Mouse (Mus musculus): ENCODE results near the gene Postn.

The Postn gene

GRCm38 (mm10) chr3:54360897-54361296, at the start of gene Postn:
Postn (plus strand) TSS chr3:54361109.
- DNase-seq (ENCODE audit: low spot score) = peak; percentile 8

- DNase-seq (ENCODE audit: low spot score) = no peak
Observed at GRCm38 (mm10) chr3:54314055-54314454, 46.9 kb upstream of the Postn start.

GRCm38 (mm10) chr3:54352891-54353652, 7.8 kb upstream of the Postn start:
- peak; percentile 68 for DNase-seq (ENCODE audit: low spot score)

- DNase-seq (ENCODE audit: low spot score) = no peak
Observed at GRCm38 (mm10) chr3:54357561-54357960, 3.3 kb upstream of the Postn start.

- DNase-seq (ENCODE audit: low spot score) = peak; percentile 9
Observed at GRCm38 (mm10) chr3:54358463-54359189, 2.3 kb upstream of the Postn start.

- DNase-seq (ENCODE audit: low spot score) = no peak
Observed at GRCm38 (mm10) chr3:54361656-54362055, 747 bp downstream of the Postn start.

GRCm38 (mm10) chr3:54371015-54371414, 10.1 kb downstream of the Postn start:
- no peak for DNase-seq (ENCODE audit: low spot score)

- DNase-seq (ENCODE audit: low spot score) = no peak
Observed at GRCm38 (mm10) chr3:54372625-54373024, 11.7 kb downstream of the Postn start.

- no peak for DNase-seq (ENCODE audit: low spot score)
Observed at GRCm38 (mm10) chr3:54376014-54376413, 15.1 kb downstream of the Postn start.

- DNase-seq (ENCODE audit: low spot score) = no peak
Observed at GRCm38 (mm10) chr3:54377647-54378046, 16.7 kb downstream of the Postn start.

- no peak for DNase-seq (ENCODE audit: low spot score)
Observed at GRCm38 (mm10) chr3:54378135-54378534, 17.2 kb downstream of the Postn start.

GRCm38 (mm10) chr3:54379981-54380380, 19.1 kb downstream of the Postn start:
- DNase-seq (ENCODE audit: low spot score) = no peak

GRCm38 (mm10) chr3:54399321-54399720, 38.4 kb downstream of the Postn start:
- DNase-seq (ENCODE audit: low spot score) = peak; percentile 5

GRCm38 (mm10) chr3:54399911-54400310, 39.0 kb downstream of the Postn start:
- DNase-seq (ENCODE audit: low spot score) = no peak

GRCm38 (mm10) chr3:54400617-54401016, 39.7 kb downstream of the Postn start:
- DNase-seq (ENCODE audit: low spot score) = no peak

GRCm38 (mm10) chr3:54401706-54402105, 40.8 kb downstream of the Postn start:
- no peak for DNase-seq (ENCODE audit: low spot score)

GRCm38 (mm10) chr3:54403791-54404190, 42.9 kb downstream of the Postn start:
- no peak for DNase-seq (ENCODE audit: low spot score)

GRCm38 (mm10) chr3:54406567-54406966, 45.7 kb downstream of the Postn start:
- no peak for DNase-seq (ENCODE audit: low spot score)

- no peak for DNase-seq (ENCODE audit: low spot score)
Observed at GRCm38 (mm10) chr3:54411052-54411451, 50.1 kb downstream of the Postn start.

- no peak for DNase-seq (ENCODE audit: low spot score)
Observed at GRCm38 (mm10) chr3:54412885-54413583, 52.1 kb downstream of the Postn start.

GRCm38 (mm10) chr3:54413584-54413897, 52.6 kb downstream of the Postn start:
- DNase-seq (ENCODE audit: low spot score) = no peak

GRCm38 (mm10) chr3:54414386-54414785, 53.5 kb downstream of the Postn start:
- no peak for DNase-seq (ENCODE audit: low spot score)

- no peak for DNase-seq (ENCODE audit: low spot score)
Observed at GRCm38 (mm10) chr3:54417833-54418386, 57.0 kb downstream of the Postn start.

All from ovary, postnatal 36 days (tissue).